11 mouse cellular contexts compared by ENCODE assay signal in the genomic region with DNA sequence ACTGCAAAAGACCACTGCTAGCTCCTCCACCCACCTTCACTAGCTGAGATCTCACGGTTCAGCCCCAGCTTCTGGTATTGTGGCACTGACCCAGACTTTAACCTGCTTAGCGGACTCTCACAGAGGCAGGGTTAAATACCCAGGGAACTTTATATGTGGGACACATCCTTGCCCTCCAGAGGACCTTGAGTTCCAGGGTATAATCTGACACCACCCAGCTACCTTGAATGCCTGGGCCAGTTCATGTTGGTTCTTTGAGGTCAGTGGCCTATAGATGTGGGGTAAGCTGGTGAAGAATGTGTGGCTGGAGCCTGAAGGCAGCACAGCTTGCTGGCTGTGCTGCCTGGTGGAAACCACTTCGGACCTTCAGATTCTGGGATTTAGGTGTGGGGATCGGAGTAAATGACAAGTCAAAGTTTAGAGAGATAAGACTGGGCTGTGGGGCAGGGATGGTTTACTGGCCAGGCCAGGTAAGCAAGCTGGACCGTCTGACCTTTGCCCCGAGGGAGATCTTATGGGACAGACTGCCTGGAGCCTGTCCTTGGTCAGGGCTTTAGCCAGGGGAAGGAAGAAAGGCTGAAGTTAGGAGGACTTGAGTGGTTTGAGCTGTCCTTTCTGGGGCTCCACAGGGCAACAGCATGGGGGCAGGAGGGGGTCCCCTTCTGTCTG.
DNase-seq lines count a peak whose midpoint lies in the region; ATAC-seq and TF ChIP-seq lines count a peak whose summit lies in the region.
"Had no signal": no experiment of that assay in that cellular context is flagged by ENCODE, and none has a peak within 500 bp of the region (broad histone marks: within the 10 kb centered on the region; RNA-seq: fewer than 3 reads in every experiment).

No protein-coding gene starts in this region.

- no peak for ATAC-seq in forebrain, embryonic 16.5 days
- ATAC-seq in hindbrain, embryonic 11.5 days (ENCODE audit: low FRiP score): no peak
- ATAC-seq in midbrain, postnatal 0 days (ENCODE audit: low FRiP score): no peak

- H3K4me1 ChIP-seq in forebrain, embryonic 10.5 days: peaks cover 72% of the 10 kb centered on the region
- peaks cover 13% of the 10 kb centered on the region for H3K4me1 ChIP-seq in forebrain, embryonic 16.5 days (replicated peaks; ENCODE audit: control insufficient read depth, insufficient read depth, low read length)
- H3K4me1 ChIP-seq in hindbrain, embryonic 11.5 days (replicated peaks; ENCODE audit: control insufficient read depth, insufficient read depth, low read length): peaks cover 9% of the 10 kb centered on the region
- peaks cover 3% of the 10 kb centered on the region; the same call in 1 of the 2 replicates for H3K4me1 ChIP-seq in midbrain, postnatal 0 days (ENCODE audit: insufficient read depth, low read length)

- intact Hi-C loops in gastrocnemius, postnatal 36 days (cut with DNase I): no loop called here

- TF ChIP-seq CTCF in midbrain, postnatal 0 days (IDR thresholded peaks at IDR 0.05): no peak

- peak overlapping the region; percentile 91 for H3K27ac ChIP-seq in forebrain, embryonic 10.5 days
- no peak overlapping the region for H3K27ac ChIP-seq in forebrain, embryonic 16.5 days (ENCODE audit: low read length)
- no peak overlapping the region for H3K27ac ChIP-seq in hindbrain, embryonic 11.5 days (ENCODE audit: low read depth, low read length)
- H3K27ac ChIP-seq in midbrain, postnatal 0 days (ENCODE audit: low read depth, low read length): no peak overlapping the region
- H3K27ac ChIP-seq: heart, embryonic 15.5 days had no signal

- no peak for DNase-seq in forebrain, embryonic 10.5 days (ENCODE audit: extremely low spot score, low spot score)
- DNase-seq in hindbrain, embryonic 11.5 days (ENCODE audit: low spot score): no peak
- DNase-seq in kidney, postnatal 25 days: peak; percentile 74 to 82
- DNase-seq in midbrain, postnatal 0 days (ENCODE audit: low spot score): no peak
- no peak for DNase-seq in gastrocnemius, adult 8-10 months (ENCODE audit: low spot score in 2 of 2)
- no peak for DNase-seq in natural killer cell, adult 2 months (ENCODE audit: low spot score in 2 of 2)
- DNase-seq in gastrocnemius, postnatal 36 days: no peak
- DNase-seq: cerebellum, postnatal 14 days; right cerebral cortex, postnatal 4 days had no signal

- no peaks in the 10 kb centered on the region; the same call in 1 of the 2 replicates for H3K36me3 ChIP-seq in forebrain, embryonic 10.5 days (replicated peaks)
- H3K36me3 ChIP-seq in forebrain, embryonic 16.5 days (ENCODE audit: control insufficient read depth, insufficient read depth): no peaks in the 10 kb centered on the region
- no peaks in the 10 kb centered on the region for H3K36me3 ChIP-seq in hindbrain, embryonic 11.5 days (ENCODE audit: control insufficient read depth, insufficient read depth, low read length)
- H3K36me3 ChIP-seq in midbrain, postnatal 0 days (ENCODE audit: insufficient read depth, low read length): no peaks in the 10 kb centered on the region
- H3K36me3 ChIP-seq: heart, embryonic 15.5 days had no signal

- no peaks in the 10 kb centered on the region for H3K9me3 ChIP-seq in forebrain, embryonic 10.5 days
- H3K9me3 ChIP-seq in forebrain, embryonic 16.5 days (ENCODE audit: control insufficient read depth, low read length): no peaks in the 10 kb centered on the region
- no peaks in the 10 kb centered on the region for H3K9me3 ChIP-seq in hindbrain, embryonic 11.5 days (ENCODE audit: control insufficient read depth, low read length)
- H3K9me3 ChIP-seq in midbrain, postnatal 0 days (ENCODE audit: low read length): no peaks in the 10 kb centered on the region
- H3K9me3 ChIP-seq: heart, embryonic 15.5 days had no signal

- no peak overlapping the region for H3K4me2 ChIP-seq in forebrain, embryonic 16.5 days (ENCODE audit: low read length)
- H3K4me2 ChIP-seq in hindbrain, embryonic 11.5 days (replicated peaks; ENCODE audit: low read depth, low read length): peak overlapping the region; percentile 98
- peak overlapping the region; percentile 84 for H3K4me2 ChIP-seq in midbrain, postnatal 0 days (ENCODE audit: low read depth, low read length, poor library complexity, severe bottlenecking)

- peaks cover 18% of the 10 kb centered on the region for H3K27me3 ChIP-seq in forebrain, embryonic 10.5 days (ENCODE audit: poor library complexity, severe bottlenecking)
- no peaks in the 10 kb centered on the region for H3K27me3 ChIP-seq in forebrain, embryonic 16.5 days (replicated peaks; ENCODE audit: control insufficient read depth, insufficient read depth, low read length)
- H3K27me3 ChIP-seq in hindbrain, embryonic 11.5 days (ENCODE audit: control insufficient read depth, insufficient read depth, low read length): no peaks in the 10 kb centered on the region
- no peaks in the 10 kb centered on the region for H3K27me3 ChIP-seq in midbrain, postnatal 0 days (ENCODE audit: insufficient read depth, low read length)

- peak overlapping the region; percentile 69 for H3K4me3 ChIP-seq in forebrain, embryonic 10.5 days
- no peak overlapping the region for H3K4me3 ChIP-seq in forebrain, embryonic 16.5 days (replicated peaks; ENCODE audit: low read length)
- no peak overlapping the region for H3K4me3 ChIP-seq in hindbrain, embryonic 11.5 days (ENCODE audit: low read depth, low read length)
- no peak overlapping the region; the same call in 1 of the 2 replicates for H3K4me3 ChIP-seq in midbrain, postnatal 0 days (ENCODE audit: low read depth, low read length)

- WGBS in forebrain, embryonic 10.5 days: 53% methylated on average over 6 of the region's 6 CpGs
- WGBS in forebrain, embryonic 16.5 days: 56% methylated on average over 6 of the region's 6 CpGs
- 68% methylated on average over 6 of the region's 6 CpGs for WGBS in hindbrain, embryonic 11.5 days
- 63% methylated on average over 6 of the region's 6 CpGs for WGBS in midbrain, postnatal 0 days

- H3K9ac ChIP-seq in forebrain, embryonic 16.5 days (replicated peaks; ENCODE audit: low read depth, low read length): no peak overlapping the region
- H3K9ac ChIP-seq in hindbrain, embryonic 11.5 days (ENCODE audit: low read depth, low read length): no peak overlapping the region
- no peak overlapping the region for H3K9ac ChIP-seq in midbrain, postnatal 0 days (replicated peaks; ENCODE audit: low read length, poor library complexity, severe bottlenecking)
- H3K9ac ChIP-seq: heart, embryonic 15.5 days had no signal

Comparison
In these comparisons a context has a peak if more than half of its experiments do, and no peak if none do; other contexts are left out.
1. DNase-seq: peak in kidney, postnatal 25 days (2 of 2); none in forebrain, embryonic 10.5 days (single experiment), hindbrain, embryonic 11.5 days (single experiment), midbrain, postnatal 0 days (single experiment), gastrocnemius, adult 8-10 months (0 of 2), natural killer cell, adult 2 months (0 of 2) and gastrocnemius, postnatal 36 days (0 of 2).